In genomic region chr11:72955339-72955974, GRCm38 (mm10) we compare ENCODE assay signal across 13 mouse cellular contexts. TPM values are rescaled to one million over a fixed set of nuclear protein-coding genes. Genes with fewer than 3 reads are reported as not detected.
DNase-seq lines count a peak whose midpoint lies in the region; ATAC-seq and TF ChIP-seq lines count a peak whose summit lies in the region.
"Had no signal": no experiment of that assay in that cellular context is flagged by ENCODE, and none has a peak within 500 bp of the region (broad histone marks: within the 10 kb centered on the region; RNA-seq: fewer than 3 reads in every experiment).

No protein-coding gene starts in this region.

- H3K9ac ChIP-seq in lung, postnatal 0 days (replicated peaks; ENCODE audit: low read depth) = no peak overlapping the region
- no peak overlapping the region for H3K9ac ChIP-seq in forebrain, embryonic 11.5 days (ENCODE audit: low read length)

- TF ChIP-seq CTCF in lung, postnatal 0 days (IDR thresholded peaks at IDR 0.05) = no peak

- no peaks in the 10 kb centered on the region for H3K9me3 ChIP-seq in lung, postnatal 0 days (ENCODE audit: low read length)
- no peaks in the 10 kb centered on the region for H3K9me3 ChIP-seq in forebrain, embryonic 11.5 days (ENCODE audit: control insufficient read depth, low read length)
- H3K9me3 ChIP-seq: midbrain, embryonic 10.5 days had no signal

- intact Hi-C loops in heart, postnatal 10 days (cut with DNase I) = no loop called here
- intact Hi-C loops in left cerebral cortex, postnatal 4 days (cut with DNase I) = no loop called here

- peak overlapping the region; percentile 42 for H3K27ac ChIP-seq in brown adipose tissue, adult 24 weeks (replicated peaks; ENCODE audit: low read depth, low read length)
- peak overlapping the region; percentile 82 for H3K27ac ChIP-seq in lung, postnatal 0 days (ENCODE audit: low read length)
- H3K27ac ChIP-seq in forebrain, embryonic 11.5 days (ENCODE audit: low read depth, low read length) = no peak overlapping the region
- H3K27ac ChIP-seq: midbrain, embryonic 10.5 days had no signal

- no peak overlapping the region for H3K4me3 ChIP-seq in brown adipose tissue, adult 24 weeks (ENCODE audit: insufficient read depth, low read depth, low read length)
- H3K4me3 ChIP-seq in lung, postnatal 0 days (ENCODE audit: low read depth, low read length) = no peak overlapping the region
- no peak overlapping the region for H3K4me3 ChIP-seq in forebrain, embryonic 11.5 days (ENCODE audit: low read depth, low read length)
- H3K4me3 ChIP-seq: midbrain, embryonic 10.5 days had no signal

- no peak overlapping the region for H3K4me2 ChIP-seq in lung, postnatal 0 days (replicated peaks; ENCODE audit: low read depth, low read length)
- H3K4me2 ChIP-seq in forebrain, embryonic 11.5 days (ENCODE audit: low read depth, low read length, severe bottlenecking) = no peak overlapping the region

- H3K27me3 ChIP-seq in lung, postnatal 0 days (replicated peaks; ENCODE audit: insufficient read depth, low read length) = no peaks in the 10 kb centered on the region
- H3K27me3 ChIP-seq in forebrain, embryonic 11.5 days (ENCODE audit: control insufficient read depth, insufficient read depth, low read length) = peaks cover 12% of the 10 kb centered on the region

- peaks cover 40% of the 10 kb centered on the region for H3K4me1 ChIP-seq in brown adipose tissue, adult 24 weeks (ENCODE audit: control insufficient read depth, insufficient read depth, insufficient read length, low read length)
- H3K4me1 ChIP-seq in lung, postnatal 0 days (ENCODE audit: insufficient read depth, low read depth, low read length) = peaks cover 32% of the 10 kb centered on the region; the same call in 1 of the 2 replicates
- H3K4me1 ChIP-seq in forebrain, embryonic 11.5 days (replicated peaks; ENCODE audit: control insufficient read depth, insufficient read depth, low read length) = no peaks in the 10 kb centered on the region

- TF ChIP-seq EP300 in lung, postnatal 0 days (IDR thresholded peaks at IDR 0.05) = peak; percentile 95

- ATAC-seq in lung, postnatal 0 days = peak; percentile 63
- no peak for ATAC-seq in forebrain, embryonic 11.5 days (replicated peaks; ENCODE audit: low FRiP score)
- ATAC-seq: inflammation-experienced regulatory T-cells, adult 6 months had no signal

- DNase-seq in adrenal gland, adult (ENCODE audit: inconsistent age in 2 of 2, low spot score in 1 of 2) = peak; percentile 22 to 51
- DNase-seq in adrenal gland, postnatal 10 days = no peak
- peak; percentile 35 to 53 for DNase-seq in heart, postnatal 10 days
- peak; percentile 65 for DNase-seq in lung, postnatal 0 days (ENCODE audit: low spot score)
- no peak for DNase-seq in left cerebral cortex, postnatal 4 days
- DNase-seq in right cerebral cortex, adult 2 months (ENCODE audit: low spot score in 2 of 2) = no peak
- no peak for DNase-seq in forebrain, embryonic 11.5 days (ENCODE audit: low spot score)
- DNase-seq: adrenal gland, postnatal 36 days; cerebellum, postnatal 25 days; thymus, adult 18-20 months had no signal

- H3K36me3 ChIP-seq in lung, postnatal 0 days (ENCODE audit: insufficient read depth, low read length) = no peaks in the 10 kb centered on the region
- H3K36me3 ChIP-seq in forebrain, embryonic 11.5 days (ENCODE audit: control insufficient read depth, insufficient read depth, low read length) = no peaks in the 10 kb centered on the region
- H3K36me3 ChIP-seq: midbrain, embryonic 10.5 days had no signal

- 36% methylated on average over 5 of the region's 5 CpGs for WGBS in lung, postnatal 0 days
- 82% methylated on average over 5 of the region's 5 CpGs for WGBS in forebrain, embryonic 11.5 days

RNA-seq across cellular contexts. Expression of gene Atp2a3, which starts 5.5 kb away (rescaled TPM):
- total RNA-seq in adrenal gland, postnatal 10 days (2021) = 10 to 100 TPM; 20.1 to 26.6 TPM
- 2.6 and 4.3 TPM in 2 replicates for polyA plus RNA-seq in brown adipose tissue, adult 24 weeks (2012; ENCODE audit: insufficient read depth, insufficient read length, missing spikeins)
- total RNA-seq in heart, postnatal 10 days (2021) = 10 to 100 TPM; 17.1 to 19.0 TPM
- 30.7 and 33.1 TPM in 2 replicates for polyA plus RNA-seq in lung, postnatal 0 days (2015; fragmentation: Nextera tagmentation; extraction: Ambion mirVana)
- total RNA-seq in left cerebral cortex, postnatal 4 days (2021) = 1 to 10 TPM; 2.3 to 2.5 TPM
- polyA plus RNA-seq in forebrain, embryonic 11.5 days (2014; fragmentation: Nextera tagmentation; extraction: Ambion mirVana) = 0.73 and 1.3 TPM in 2 replicates

RNA-seq across cellular contexts. Expression of gene P2rx1, which starts 43.4 kb away (rescaled TPM):
- 1 to 10 TPM; 1.3 TPM for total RNA-seq in adrenal gland, postnatal 10 days (2021)
- 0.40 and 1.9 TPM in 2 replicates for polyA plus RNA-seq in brown adipose tissue, adult 24 weeks (2012; ENCODE audit: insufficient read depth, insufficient read length, missing spikeins)
- under 1 TPM; 0.72 to 0.98 TPM for total RNA-seq in heart, postnatal 10 days (2021)
- polyA plus RNA-seq in lung, postnatal 0 days (2015; fragmentation: Nextera tagmentation; extraction: Ambion mirVana) = 1.9 and 2.1 TPM in 2 replicates
- total RNA-seq in left cerebral cortex, postnatal 4 days (2021) = under 1 TPM; 0.28 to 0.50 TPM
- 1.1 and 1.6 TPM in 2 replicates for polyA plus RNA-seq in forebrain, embryonic 11.5 days (2014; fragmentation: Nextera tagmentation; extraction: Ambion mirVana)
- polyA plus RNA-seq: inflammation-experienced regulatory T-cells, adult 6 months had no signal

Comparison
In these comparisons a context has a peak if more than half of its experiments do, and no peak if none do; other contexts are left out.
1. DNase-seq: peak in adrenal gland, adult (2 of 2), heart, postnatal 10 days (2 of 2) and lung, postnatal 0 days (single experiment); none in adrenal gland, postnatal 10 days (single experiment), left cerebral cortex, postnatal 4 days (single experiment), right cerebral cortex, adult 2 months (0 of 2) and forebrain, embryonic 11.5 days (single experiment).
2. RNA of gene Atp2a3, which starts 5.5 kb away (total RNA-seq): 20.1 to 26.6 TPM in adrenal gland, postnatal 10 days and 17.1 to 19.0 TPM in heart, postnatal 10 days; 2.3 to 2.5 TPM in left cerebral cortex, postnatal 4 days; every median in the first group is over 4 times any median in the second.